Mouse (Mus musculus): ENCODE results near the gene Gm17387. TPM values are rescaled to one million over a fixed set of nuclear protein-coding genes. Genes with fewer than 3 reads are reported as not detected.

Gm17387 gene
- polyA plus RNA-seq, 1 experiment: not detected

DNA sequence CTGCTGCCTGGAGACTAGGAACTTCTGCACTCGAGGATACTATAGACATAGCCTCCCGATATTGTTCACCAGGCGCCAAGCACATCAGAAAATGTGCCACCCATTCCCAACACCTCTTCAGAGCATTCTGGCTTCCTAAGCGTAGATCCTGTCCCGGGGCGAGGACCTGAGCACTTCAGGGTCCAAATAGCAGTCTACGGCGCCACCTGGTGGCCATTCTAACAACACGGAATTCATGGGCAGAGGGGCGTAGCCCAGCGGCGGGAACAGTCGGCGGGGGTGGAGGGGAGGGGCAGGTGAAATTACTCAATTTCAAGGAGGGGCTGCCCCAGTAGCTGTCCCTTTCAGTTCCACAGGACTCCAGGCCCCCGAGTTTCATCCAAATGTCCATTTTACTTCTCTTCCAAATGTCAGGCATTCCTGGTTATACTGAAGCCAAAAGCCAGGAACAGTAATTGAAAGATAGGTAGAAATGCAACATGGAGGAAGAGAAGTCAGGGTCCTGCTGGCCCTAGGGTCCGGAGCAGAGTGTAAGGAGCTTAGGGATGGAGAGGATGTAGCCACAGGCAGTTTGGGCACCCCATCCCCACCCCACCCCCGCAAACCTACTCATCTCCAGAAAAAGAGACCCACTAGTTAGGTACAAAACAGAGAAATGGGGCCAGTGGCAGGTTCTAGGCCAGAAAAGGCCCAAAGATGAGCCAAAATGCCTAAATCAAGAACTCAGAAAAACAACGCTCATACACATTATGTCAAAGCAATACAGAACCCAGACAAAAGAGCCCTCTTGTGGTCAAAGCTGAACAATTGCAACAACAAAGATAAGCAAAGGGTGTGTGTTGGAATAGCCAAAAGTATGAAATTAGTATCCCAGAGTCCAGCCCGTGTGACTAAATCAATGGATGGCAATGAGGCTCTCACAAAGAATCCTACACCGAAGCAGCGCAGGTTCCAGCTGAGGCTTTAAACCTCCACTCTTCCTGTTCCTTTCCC, 19.6 kb downstream of the Gm17387 start:
- peaks cover 7% of the 10 kb centered on the region for H3K4me1 ChIP-seq (ENCODE audit: control insufficient read depth, insufficient read depth, low read length)
- H3K27ac ChIP-seq (ENCODE audit: control insufficient read depth, insufficient read depth, low read depth, low read length, poor library complexity): peak overlapping the region; percentile 31
- 5% methylated on average over 21 of the region's 21 CpGs for WGBS
- TF ChIP-seq CTCF (IDR thresholded peaks at IDR 0.05; ENCODE audit: control insufficient read depth, insufficient read depth, low read length): peak; percentile 97
- 0 out of 2 replicates have a peak, but pooled peaks have one; percentile 30 for TF ChIP-seq POLR2A (IDR thresholded peaks at IDR 0.05; ENCODE audit: borderline replicate concordance, control insufficient read depth, low read depth, low read length)
- peak overlapping the region; percentile 55 for H3K4me3 ChIP-seq (replicated peaks; ENCODE audit: control insufficient read depth, low read depth, low read length)

DNA sequence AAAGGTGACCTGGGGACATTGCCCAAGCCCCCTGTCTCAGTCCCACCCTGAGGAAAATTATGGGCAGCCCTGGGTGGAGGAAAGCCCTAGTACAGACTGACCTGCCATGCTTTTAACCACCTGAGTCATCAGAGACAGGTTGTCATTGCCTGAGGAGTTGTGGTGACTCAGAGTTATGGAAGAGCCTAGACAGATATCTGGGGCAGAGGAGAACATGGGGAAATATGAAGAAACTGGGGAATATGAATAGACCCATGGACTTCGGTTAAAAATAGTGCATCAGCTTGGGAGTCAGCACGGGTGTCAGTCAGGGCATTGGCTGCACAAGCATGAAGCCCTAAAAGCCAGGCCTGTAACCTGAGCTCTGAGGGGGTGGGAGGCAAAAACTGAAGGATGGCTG, 20.4 kb downstream of the Gm17387 start:
- Histone ChIP-seq H3K4me1 (ENCODE audit: control insufficient read depth, insufficient read depth, low read length) (peaks cover 7% of the 10 kb centered on the region), H3K27ac (ENCODE audit: control insufficient read depth, insufficient read depth, low read depth, low read length, poor library complexity) (no peak overlapping the region), H3K4me3 (replicated peaks; ENCODE audit: control insufficient read depth, low read depth, low read length) (no peak overlapping the region)
- WGBS: 76% methylated on average over 2 of the region's 2 CpGs
- no peak for TF ChIP-seq CTCF (IDR thresholded peaks at IDR 0.05; ENCODE audit: control insufficient read depth, insufficient read depth, low read length)
- no peak for TF ChIP-seq POLR2A (IDR thresholded peaks at IDR 0.05; ENCODE audit: borderline replicate concordance, control insufficient read depth, low read depth, low read length)

DNA sequence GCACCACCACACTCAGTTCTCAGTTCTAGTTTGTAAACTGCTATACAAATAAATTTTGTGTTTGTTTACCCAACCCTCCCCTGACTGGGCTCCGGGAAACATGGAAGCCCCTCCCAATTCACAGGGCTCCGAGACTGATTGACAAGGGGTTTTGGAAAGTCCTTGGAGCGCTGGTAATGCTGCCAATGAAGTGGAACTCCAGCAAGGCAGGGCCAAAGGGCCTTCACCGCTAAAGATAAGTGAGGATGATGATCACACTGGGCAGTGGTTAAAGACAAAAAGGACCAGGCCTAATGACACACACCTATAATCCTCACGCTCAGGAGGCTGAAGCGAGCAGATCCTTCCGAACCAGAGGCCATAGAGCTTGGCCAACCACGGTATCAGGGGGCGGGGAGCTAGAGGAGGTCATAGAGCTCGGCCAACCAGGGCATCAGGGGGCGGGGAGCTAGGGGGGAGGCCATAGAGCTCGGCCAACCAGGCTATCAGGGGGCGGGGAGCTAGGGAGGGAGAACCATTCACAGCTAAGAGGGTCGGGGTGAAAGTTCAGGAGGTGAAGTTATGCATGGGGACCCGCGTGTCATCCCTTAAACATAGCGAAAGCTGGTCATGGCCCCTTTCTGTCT, 22.2 kb downstream of the Gm17387 start:
- no peak overlapping the region for H3K4me3 ChIP-seq (replicated peaks; ENCODE audit: control insufficient read depth, low read depth, low read length)
- TF ChIP-seq POLR2A (IDR thresholded peaks at IDR 0.05; ENCODE audit: borderline replicate concordance, control insufficient read depth, low read depth, low read length) (no peak), CTCF (IDR thresholded peaks at IDR 0.05; ENCODE audit: control insufficient read depth, insufficient read depth, low read length) (no peak)
- no peak overlapping the region for H3K27ac ChIP-seq (ENCODE audit: control insufficient read depth, insufficient read depth, low read depth, low read length, poor library complexity)
- WGBS: 78% methylated on average over 17 of the region's 17 CpGs
- peaks cover 5% of the 10 kb centered on the region for H3K4me1 ChIP-seq (ENCODE audit: control insufficient read depth, insufficient read depth, low read length)

DNA sequence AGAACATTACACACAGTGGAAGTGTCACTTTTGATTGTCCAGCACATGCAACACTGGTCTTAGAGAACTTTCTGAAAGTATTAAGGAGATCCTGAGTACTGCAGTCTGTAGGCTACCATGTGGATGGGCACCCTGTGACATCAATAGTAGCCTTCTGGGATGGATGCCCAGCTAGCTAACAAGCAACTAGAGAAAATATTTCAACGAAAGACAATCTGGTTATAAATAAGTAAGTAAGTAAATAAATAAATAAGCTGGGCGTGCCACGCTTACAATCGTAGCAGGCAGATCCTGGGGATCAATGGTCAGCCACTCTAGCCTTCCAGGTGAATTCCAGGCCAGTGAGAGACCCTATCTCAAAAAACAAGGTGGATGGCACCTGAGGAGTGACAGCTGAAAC, 23.1 kb downstream of the Gm17387 start:
- H3K27ac ChIP-seq (ENCODE audit: control insufficient read depth, insufficient read depth, low read depth, low read length, poor library complexity): no peak overlapping the region
- peaks cover 2% of the 10 kb centered on the region for H3K4me1 ChIP-seq (ENCODE audit: control insufficient read depth, insufficient read depth, low read length)
- TF ChIP-seq CTCF (IDR thresholded peaks at IDR 0.05; ENCODE audit: control insufficient read depth, insufficient read depth, low read length): no peak
- TF ChIP-seq POLR2A (IDR thresholded peaks at IDR 0.05; ENCODE audit: borderline replicate concordance, control insufficient read depth, low read depth, low read length): no peak
- no peak overlapping the region for H3K4me3 ChIP-seq (replicated peaks; ENCODE audit: control insufficient read depth, low read depth, low read length)
- 87% methylated on average over 4 of the region's 4 CpGs for WGBS

DNA sequence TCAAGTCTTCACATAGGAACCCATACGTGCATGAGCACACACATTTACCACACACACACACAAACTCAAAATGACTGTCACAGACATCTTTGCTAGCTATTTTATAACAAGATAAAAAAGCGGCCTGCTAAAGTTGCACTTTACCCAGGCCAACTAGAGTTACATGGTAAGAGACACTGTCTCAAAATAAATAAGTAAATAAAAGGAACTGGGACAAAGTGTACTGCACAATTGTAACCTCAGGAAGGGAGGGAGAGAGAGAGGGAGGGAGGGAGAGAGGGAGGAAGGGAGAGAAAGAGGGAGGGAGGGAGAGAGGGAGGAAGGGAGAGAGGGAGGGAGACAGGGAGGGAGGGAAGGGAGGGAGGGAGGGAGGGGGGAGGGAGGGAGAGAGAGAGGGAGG, 23.5 kb downstream of the Gm17387 start:
- Histone ChIP-seq H3K27ac (ENCODE audit: control insufficient read depth, insufficient read depth, low read depth, low read length, poor library complexity) (no peak overlapping the region), H3K4me3 (replicated peaks; ENCODE audit: control insufficient read depth, low read depth, low read length) (no peak overlapping the region), H3K4me1 (ENCODE audit: control insufficient read depth, insufficient read depth, low read length) (peaks cover under 1% of the 10 kb centered on the region)
- TF ChIP-seq CTCF (IDR thresholded peaks at IDR 0.05; ENCODE audit: control insufficient read depth, insufficient read depth, low read length) (no peak), POLR2A (IDR thresholded peaks at IDR 0.05; ENCODE audit: borderline replicate concordance, control insufficient read depth, low read depth, low read length) (no peak)
- WGBS: 73% methylated on average over 2 of the region's 2 CpGs

DNA sequence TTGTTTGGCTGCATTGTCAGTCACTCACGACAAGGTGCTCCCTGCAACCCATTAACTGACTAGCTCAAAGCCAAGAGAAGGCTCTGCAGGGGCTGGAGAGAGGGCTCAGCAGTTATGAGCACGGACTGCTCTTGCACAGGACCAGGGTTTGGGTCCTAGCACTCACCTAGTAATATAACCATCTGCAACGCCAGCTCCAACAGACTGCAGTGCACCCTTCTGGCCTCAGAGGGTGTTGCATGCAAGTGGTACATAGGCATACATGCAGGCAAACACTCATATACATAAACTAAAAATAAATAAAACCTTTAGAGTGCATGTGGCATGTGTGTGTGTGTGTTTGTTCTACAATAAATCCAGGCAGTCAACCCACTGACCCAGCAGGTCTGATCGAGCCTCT, 26.9 kb downstream of the Gm17387 start:
- 83% methylated on average over 4 of the region's 4 CpGs for WGBS
- Histone ChIP-seq H3K27ac (ENCODE audit: control insufficient read depth, insufficient read depth, low read depth, low read length, poor library complexity) (no peak overlapping the region), H3K4me1 (ENCODE audit: control insufficient read depth, insufficient read depth, low read length) (no peaks in the 10 kb centered on the region; the same call in 1 of the 2 replicates), H3K4me3 (replicated peaks; ENCODE audit: control insufficient read depth, low read depth, low read length) (no peak overlapping the region)
- TF ChIP-seq CTCF (IDR thresholded peaks at IDR 0.05; ENCODE audit: control insufficient read depth, insufficient read depth, low read length) (no peak), POLR2A (IDR thresholded peaks at IDR 0.05; ENCODE audit: borderline replicate concordance, control insufficient read depth, low read depth, low read length) (no peak)

DNA sequence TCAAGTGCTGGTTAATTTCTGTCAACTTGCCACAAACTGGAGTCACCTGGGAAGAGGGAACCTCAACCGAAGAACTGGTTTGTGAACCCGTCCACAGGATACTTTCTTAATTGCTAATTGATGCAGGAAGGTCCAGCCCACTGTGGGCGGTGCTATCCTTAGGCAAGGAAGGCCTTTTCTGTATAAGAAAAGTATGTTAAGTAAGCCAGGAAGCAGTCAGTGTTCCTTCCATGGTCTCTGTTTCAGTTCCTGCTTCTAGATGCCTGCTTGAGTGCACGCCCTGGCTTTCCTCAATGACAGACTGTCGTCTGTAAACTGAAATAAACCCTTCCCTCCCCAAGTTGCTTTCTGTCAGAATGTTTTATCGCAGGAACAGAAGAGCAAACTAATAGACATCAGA, 28.0 kb downstream of the Gm17387 start:
- H3K4me1 ChIP-seq (ENCODE audit: control insufficient read depth, insufficient read depth, low read length): no peaks in the 10 kb centered on the region; the same call in 1 of the 2 replicates
- H3K27ac ChIP-seq (ENCODE audit: control insufficient read depth, insufficient read depth, low read depth, low read length, poor library complexity): no peak overlapping the region; the same call in 1 of the 2 replicates
- H3K4me3 ChIP-seq (replicated peaks; ENCODE audit: control insufficient read depth, low read depth, low read length): no peak overlapping the region
- TF ChIP-seq POLR2A (IDR thresholded peaks at IDR 0.05; ENCODE audit: borderline replicate concordance, control insufficient read depth, low read depth, low read length) (no peak), CTCF (IDR thresholded peaks at IDR 0.05; ENCODE audit: control insufficient read depth, insufficient read depth, low read length) (no peak)
- WGBS: 56% methylated on average over 6 of the region's 6 CpGs

DNA sequence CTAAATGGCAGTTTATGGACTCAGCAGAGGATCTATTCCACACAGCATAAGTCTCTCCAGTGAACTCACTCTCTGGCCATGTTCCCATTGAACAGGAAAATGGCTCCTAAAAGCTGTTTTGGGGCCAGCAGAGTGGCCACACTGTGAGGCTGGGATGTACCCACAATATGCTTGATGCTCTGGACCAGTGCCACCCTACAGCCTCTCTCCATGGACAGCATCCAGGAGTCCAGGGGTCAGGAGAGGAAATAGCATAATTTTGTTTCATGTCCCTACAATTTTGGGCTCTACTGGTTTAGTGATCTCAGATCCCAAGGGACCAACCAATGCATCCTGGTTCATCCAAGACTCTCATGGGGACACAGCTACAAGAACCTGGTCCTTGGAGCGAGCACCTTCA, 28.6 kb downstream of the Gm17387 start:
- Histone ChIP-seq H3K4me1 (ENCODE audit: control insufficient read depth, insufficient read depth, low read length) (no peaks in the 10 kb centered on the region; the same call in 1 of the 2 replicates), H3K27ac (ENCODE audit: control insufficient read depth, insufficient read depth, low read depth, low read length, poor library complexity) (no peak overlapping the region; the same call in 1 of the 2 replicates), H3K4me3 (replicated peaks; ENCODE audit: control insufficient read depth, low read depth, low read length) (no peak overlapping the region)
- TF ChIP-seq POLR2A (IDR thresholded peaks at IDR 0.05; ENCODE audit: borderline replicate concordance, control insufficient read depth, low read depth, low read length) (no peak), CTCF (IDR thresholded peaks at IDR 0.05; ENCODE audit: control insufficient read depth, insufficient read depth, low read length) (no peak)
- 87% methylated on average over 1 of the region's 1 CpGs for WGBS
